Mouse (Mus musculus) ES-Bruce4 (cell line): ENCODE data around the gene Msto1.

Source experiments
- CTCF ChIP-seq: IDR thresholded peaks from one replicate; pipeline ENCODE4 v1.8.1; 2011; ENCODE audit warnings: low read depth, low read length
- EP300 ChIP-seq: IDR thresholded peaks from 2 replicates; pipeline ENCODE4 v1.6.1; 2011; ENCODE audit warnings: low read depth, low read length; ENCODE audit not compliant: insufficient read depth
- POLR2A ChIP-seq: IDR thresholded peaks from one replicate; pipeline ENCODE4 v1.8.1; 2011; ENCODE audit warnings: low read length; ENCODE audit not compliant: insufficient read depth

GRCm38 (mm10) chr3:88906393-88907159 is 7.2 kb downstream of the Msto1 start:
- TF ChIP-seq POLR2A (no peak), CTCF (no peak), EP300 (no peak)
